Mouse (Mus musculus) small intestine, adult 2 months (tissue): ENCODE results near the gene Galr3. TPM values are rescaled to one million over a fixed set of nuclear protein-coding genes. Genes with fewer than 3 reads are reported as not detected.

Experiments used
- H3K27ac ChIP-seq: fragments of 200-500 bp; 2 replicates; pipeline ENCODE4 v1.5.1; 2012; ENCODE audit warnings: low read depth, low read length, control low read depth, inconsistent platforms; ENCODE audit not compliant: insufficient read depth
- H3K27me3 ChIP-seq: fragments of 200-500 bp; 2 replicates; pipeline ENCODE4 v1.6.1; 2012; ENCODE audit warnings: mild to moderate bottlenecking, moderate library complexity, low read length, inconsistent platforms; ENCODE audit not compliant: control insufficient read depth, insufficient read depth
- H3K36me3 ChIP-seq: fragments of 200-500 bp; 2 replicates; pipeline ENCODE4 v1.6.1; 2012; ENCODE audit warnings: mild to moderate bottlenecking, low read length, control low read depth, inconsistent platforms; ENCODE audit not compliant: control insufficient read depth, insufficient read depth
- H3K4me1 ChIP-seq: fragments of 200-500 bp; 2 replicates; pipeline ENCODE4 v1.6.1; 2012; ENCODE audit warnings: low read length, inconsistent platforms, mixed read lengths; ENCODE audit not compliant: control insufficient read depth, insufficient read depth, insufficient read length
- H3K4me3 ChIP-seq: fragments of 200-500 bp; 2 replicates; pipeline ENCODE4 v1.5.1; 2012; ENCODE audit warnings: low read depth, mild to moderate bottlenecking, control low read depth, inconsistent platforms, low read length, moderate library complexity
- CTCF ChIP-seq: fragments of 200-500 bp; IDR thresholded peaks from 2 replicates; pipeline ENCODE4 v1.5.1; 2012; ENCODE audit warnings: low read depth, mild to moderate bottlenecking, control low read depth, inconsistent platforms, low read length, moderate library complexity, mixed read lengths; ENCODE audit not compliant: insufficient replicate concordance, insufficient read length; ENCODE audit errors: extremely low read depth
- POLR2A ChIP-seq: fragments of 200-500 bp; IDR thresholded peaks from 2 replicates; pipeline ENCODE4 v1.6.1; 2012; ENCODE audit warnings: low read depth, mild to moderate bottlenecking, control low read depth, inconsistent platforms, low read length, moderate library complexity
- WGBS: fragments of 180-500 bp; shearing (Covaris S2); methylation state at CpG from one replicate; pipeline ENCODE4 v1.1.7; 2018; 5-methylcytosine and 5-hydroxymethylcytosine counted together
- polyA plus RNA-seq: library from polyadenylated mRNA; depleted of rRNA; stranded (reverse); fragments of >200 nt; gene quantifications from 2 replicates; pipeline ENCODE4 v1.2.3, GENCODE M21; 2012

Gene Galr3
- polyA plus RNA-seq, 1 experiment = 2.2 TPM

DNA sequence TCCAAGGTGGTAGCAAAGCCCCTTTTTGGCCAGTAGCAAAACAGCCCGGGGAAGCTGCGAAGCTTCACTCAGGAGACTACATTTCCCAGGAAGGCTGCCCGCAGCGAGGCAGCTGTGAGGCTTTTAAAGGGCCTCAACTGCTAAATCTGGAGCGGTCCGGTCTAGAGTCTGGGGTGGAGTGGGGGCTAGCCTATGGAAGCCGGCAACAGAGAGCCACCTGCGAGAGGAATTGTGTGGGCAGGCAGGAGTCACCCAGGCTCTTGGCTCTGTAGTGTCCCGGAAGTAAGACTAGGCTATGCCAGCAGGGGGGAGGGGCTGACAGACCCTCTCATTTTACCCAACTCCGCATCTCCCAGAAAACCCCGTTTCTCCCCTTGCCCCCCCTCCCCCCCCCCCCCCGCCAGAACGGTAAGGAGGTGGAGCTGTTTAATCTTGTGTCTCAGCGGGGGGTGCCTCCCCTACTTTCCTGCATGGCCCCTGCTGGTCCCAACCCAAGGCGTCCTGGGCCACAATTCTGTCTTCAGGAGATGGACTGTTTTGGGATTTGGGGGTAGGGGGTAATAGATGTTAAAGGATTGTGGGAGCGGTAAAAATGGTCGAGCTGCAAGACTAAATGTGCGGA, 15.9 kb upstream of the Galr3 start:
- Histone ChIP-seq H3K27ac (peak overlapping the region; percentile 64; the same call in 1 of the 2 replicates), H3K4me3 (peak overlapping the region; percentile 28)

DNA sequence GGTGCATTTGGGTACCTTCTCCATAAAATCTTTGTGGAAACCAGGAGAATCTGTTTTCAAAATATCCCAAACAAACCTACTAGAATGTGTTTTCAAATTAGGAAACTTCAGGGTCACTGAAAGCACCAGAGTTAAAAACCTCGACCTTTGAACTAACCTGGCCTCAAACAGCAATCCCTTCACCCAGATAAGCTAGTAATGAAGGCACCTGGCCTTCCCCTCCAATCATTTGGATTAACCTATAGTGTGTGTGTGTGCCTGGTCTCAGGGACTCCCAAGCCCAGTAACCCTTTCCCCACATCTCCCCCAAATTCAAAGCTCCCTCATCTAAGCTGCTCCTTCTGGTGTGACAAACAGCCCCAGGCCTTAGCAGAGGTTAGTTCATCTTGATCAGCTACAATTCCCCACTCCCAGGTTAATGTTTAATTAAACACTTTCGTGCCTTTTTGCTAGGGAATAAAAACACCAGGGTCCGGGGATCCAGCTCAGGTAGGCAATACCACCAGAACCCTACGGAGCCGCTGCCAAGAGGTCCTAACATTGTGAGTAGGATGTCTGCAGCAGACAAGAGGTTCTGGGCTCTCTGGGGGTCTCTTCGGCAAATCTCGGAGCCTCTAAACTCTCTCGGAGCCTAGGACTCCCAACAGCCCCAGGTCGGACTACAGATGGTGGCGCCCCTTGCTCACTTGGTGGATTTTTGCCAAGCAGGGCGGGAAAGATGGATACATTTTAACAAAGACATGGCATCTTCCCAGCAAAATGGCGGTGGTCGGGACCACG, 15.0 kb upstream of the Galr3 start:
- H3K4me3 ChIP-seq = peak overlapping the region; percentile 98
- no peaks in the 10 kb centered on the region for H3K27me3 ChIP-seq
- WGBS = 24% methylated on average over 14 of the region's 14 CpGs
- TF ChIP-seq POLR2A = no peak
- no peak for TF ChIP-seq CTCF
- H3K27ac ChIP-seq = peak overlapping the region; percentile 92
- peaks cover 26% of the 10 kb centered on the region for H3K4me1 ChIP-seq
- no peaks in the 10 kb centered on the region for H3K36me3 ChIP-seq

More for the DNA sequence above, 15.9 kb upstream of the Galr3 start:
- 15% methylated on average over 18 of the region's 18 CpGs for WGBS
- H3K27me3 ChIP-seq = no peaks in the 10 kb centered on the region
- peaks cover 22% of the 10 kb centered on the region for H3K4me1 ChIP-seq
- no peaks in the 10 kb centered on the region for H3K36me3 ChIP-seq
- TF ChIP-seq CTCF (no peak), POLR2A (no peak)

DNA sequence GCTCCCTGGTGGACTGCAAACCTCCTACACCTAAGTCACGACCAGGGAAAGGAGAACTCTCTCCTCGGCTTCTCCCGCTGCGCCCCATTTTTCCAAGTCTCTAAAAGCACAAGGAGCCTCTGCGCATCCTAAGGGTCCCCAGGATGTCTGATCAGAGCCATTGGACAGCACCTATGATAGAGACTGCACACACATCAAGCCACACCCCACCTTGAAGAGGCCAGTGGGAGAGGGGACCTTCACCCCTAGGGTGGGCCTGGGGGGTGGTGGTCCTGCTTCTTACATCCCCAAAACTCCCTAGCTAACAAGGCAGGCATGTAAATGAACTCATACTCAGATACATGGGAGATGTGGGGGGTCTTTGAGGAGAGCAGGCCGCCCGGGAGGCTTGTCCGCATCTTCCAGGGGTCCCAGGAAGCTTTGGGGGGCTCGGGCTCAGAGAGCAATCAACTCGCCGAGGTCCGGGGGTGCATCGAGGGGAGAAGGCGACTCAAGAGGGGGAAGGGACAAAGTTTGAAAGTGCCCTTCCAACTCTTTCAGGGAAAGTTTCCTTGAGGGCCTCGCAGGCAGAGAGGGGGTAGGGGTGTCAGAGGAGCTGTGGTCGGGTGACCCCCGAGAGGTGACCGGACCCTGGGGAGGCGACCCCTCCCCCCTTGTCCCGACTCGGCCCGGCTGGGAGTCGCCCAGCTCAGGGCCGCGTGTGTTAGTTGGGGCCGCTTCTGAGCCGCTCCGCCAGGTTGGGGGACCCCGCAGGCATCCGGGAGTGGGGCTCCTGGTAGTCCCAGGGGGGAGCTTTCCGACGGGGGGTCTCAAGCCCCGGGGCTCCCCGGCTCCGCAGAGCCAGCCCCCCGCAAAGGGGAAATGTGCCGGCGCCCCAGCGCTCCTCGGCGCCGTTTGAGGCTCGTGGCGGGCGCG, 14.1 kb upstream of the Galr3 start:
- Histone ChIP-seq H3K27me3 (no peaks in the 10 kb centered on the region), H3K27ac (peak overlapping the region; percentile 92), H3K4me1 (peaks cover 24% of the 10 kb centered on the region), H3K4me3 (peak overlapping the region; percentile 98), H3K36me3 (no peaks in the 10 kb centered on the region)
- TF ChIP-seq POLR2A (0 out of 2 replicates have a peak, but pooled peaks have one; percentile 4), CTCF (no peak)
- WGBS = 4% methylated on average over 45 of the region's 46 CpGs

DNA sequence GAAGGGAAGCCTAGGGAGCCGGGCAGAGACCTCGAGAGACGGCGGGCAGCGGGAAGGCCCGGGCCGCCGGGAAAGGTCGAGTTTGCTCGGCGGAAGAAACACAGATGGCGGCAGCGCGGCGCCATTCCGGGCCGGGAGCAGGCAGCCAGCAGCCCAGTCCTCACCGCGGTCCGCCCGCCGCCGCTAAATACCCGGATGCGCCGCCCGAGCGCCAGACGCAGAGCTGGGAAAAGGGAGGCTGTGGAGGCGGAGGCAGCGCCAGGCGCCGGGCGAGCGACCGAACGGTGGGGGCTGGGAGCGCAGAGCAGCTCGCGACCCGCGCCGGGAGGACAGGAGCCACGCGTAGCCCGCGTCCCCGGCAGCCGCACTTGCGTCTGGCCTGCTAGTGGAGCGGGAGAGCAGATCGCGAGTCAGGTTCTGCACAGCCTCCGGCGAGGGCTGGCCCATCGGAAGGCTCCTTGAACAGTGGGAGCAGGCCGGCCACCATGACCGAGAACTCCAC, 13.4 kb upstream of the Galr3 start, which contains the start of gene H1f0:
TSS of gene H1f0 (plus strand) at position 214 of the 502 bp plus-strand sequence.
- under 1% methylated on average over 47 of the region's 58 CpGs for WGBS
- H3K4me3 ChIP-seq = peak within 1 kb of the TSS; percentile 98
- H3K27me3 ChIP-seq = no peaks in the 10 kb centered on the region
- H3K36me3 ChIP-seq = no peaks in the 10 kb centered on the region
- TF ChIP-seq CTCF (no peak), POLR2A (peak; percentile 90)
- H3K27ac ChIP-seq = peak within 1 kb of the TSS; percentile 92
- peaks cover 18% of the 10 kb centered on the region for H3K4me1 ChIP-seq

DNA sequence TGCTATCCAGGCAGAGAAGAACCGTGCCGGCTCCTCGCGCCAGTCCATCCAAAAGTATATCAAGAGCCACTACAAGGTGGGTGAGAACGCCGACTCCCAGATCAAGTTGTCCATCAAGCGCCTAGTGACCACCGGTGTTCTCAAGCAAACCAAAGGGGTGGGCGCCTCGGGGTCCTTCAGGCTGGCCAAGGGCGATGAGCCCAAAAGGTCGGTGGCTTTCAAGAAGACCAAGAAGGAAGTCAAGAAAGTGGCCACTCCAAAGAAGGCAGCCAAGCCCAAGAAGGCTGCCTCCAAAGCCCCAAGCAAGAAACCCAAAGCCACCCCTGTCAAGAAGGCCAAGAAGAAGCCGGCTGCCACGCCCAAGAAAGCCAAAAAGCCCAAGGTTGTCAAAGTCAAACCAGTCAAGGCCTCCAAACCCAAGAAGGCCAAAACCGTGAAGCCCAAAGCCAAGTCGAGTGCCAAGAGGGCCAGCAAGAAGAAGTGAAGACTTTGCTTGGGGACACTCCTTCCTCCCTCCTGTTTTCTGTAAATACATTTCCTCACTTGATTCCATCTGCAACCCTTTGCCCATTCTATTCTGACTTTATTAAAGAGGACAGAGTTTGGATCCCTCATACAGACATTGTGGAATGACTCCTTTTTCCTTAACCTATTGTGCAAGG, 12.7 kb upstream of the Galr3 start:
- Histone ChIP-seq H3K4me1 (peaks cover 12% of the 10 kb centered on the region), H3K4me3 (peak overlapping the region; percentile 98), H3K27me3 (no peaks in the 10 kb centered on the region), H3K27ac (peak overlapping the region; percentile 92), H3K36me3 (no peaks in the 10 kb centered on the region)
- TF ChIP-seq CTCF (no peak), POLR2A (no peak)
- WGBS = 9% methylated on average over 16 of the region's 16 CpGs

DNA sequence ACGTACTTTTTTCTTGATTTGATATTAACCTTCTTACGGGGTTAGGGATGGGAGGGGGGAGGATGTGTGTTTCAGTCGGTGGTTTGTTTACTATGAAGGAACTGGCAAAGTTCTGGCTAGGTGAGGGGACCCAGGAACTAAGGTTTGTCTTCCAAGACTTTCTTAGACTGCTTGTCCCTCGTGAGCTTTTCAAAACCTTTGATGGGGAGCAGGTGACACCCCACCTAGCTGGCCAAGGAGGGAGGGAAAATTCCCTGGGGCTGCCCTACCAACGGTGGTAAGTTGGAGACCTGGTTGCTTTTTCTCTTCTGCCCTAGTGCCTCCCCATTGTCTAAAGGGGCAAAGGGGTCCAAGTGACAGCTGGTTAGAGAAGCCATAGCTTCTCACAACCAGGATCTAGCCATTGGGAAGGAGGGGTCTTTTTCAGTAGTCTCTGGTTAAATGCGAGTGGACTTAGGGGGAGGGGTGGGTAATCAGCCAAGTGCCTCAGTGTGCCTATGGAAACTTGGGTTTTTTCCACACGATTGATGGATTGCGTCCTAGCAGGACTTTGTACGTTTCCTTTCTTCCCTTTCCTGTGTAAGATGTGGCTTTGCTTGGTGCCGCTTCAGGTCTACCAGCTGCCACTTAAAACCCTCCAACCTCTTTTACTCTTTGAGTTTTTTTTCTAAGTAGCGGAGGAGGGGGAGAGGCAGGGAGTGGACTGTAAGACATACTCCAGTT, 12.0 kb upstream of the Galr3 start:
- peaks cover 12% of the 10 kb centered on the region for H3K4me1 ChIP-seq
- peak overlapping the region; percentile 62 for H3K4me3 ChIP-seq
- no peak for TF ChIP-seq CTCF
- no peak for TF ChIP-seq POLR2A
- H3K27ac ChIP-seq = peak overlapping the region; percentile 92
- H3K27me3 ChIP-seq = no peaks in the 10 kb centered on the region
- no peaks in the 10 kb centered on the region for H3K36me3 ChIP-seq
- 2% methylated on average over 11 of the region's 11 CpGs for WGBS
